Mouse (Mus musculus): ENCODE results near the gene Ugcg. TPM values are rescaled to one million over a fixed set of nuclear protein-coding genes. Genes with fewer than 3 reads are reported as not detected.

Ugcg gene
- polyA plus RNA-seq, 1 experiment = 9.8 TPM

DNA sequence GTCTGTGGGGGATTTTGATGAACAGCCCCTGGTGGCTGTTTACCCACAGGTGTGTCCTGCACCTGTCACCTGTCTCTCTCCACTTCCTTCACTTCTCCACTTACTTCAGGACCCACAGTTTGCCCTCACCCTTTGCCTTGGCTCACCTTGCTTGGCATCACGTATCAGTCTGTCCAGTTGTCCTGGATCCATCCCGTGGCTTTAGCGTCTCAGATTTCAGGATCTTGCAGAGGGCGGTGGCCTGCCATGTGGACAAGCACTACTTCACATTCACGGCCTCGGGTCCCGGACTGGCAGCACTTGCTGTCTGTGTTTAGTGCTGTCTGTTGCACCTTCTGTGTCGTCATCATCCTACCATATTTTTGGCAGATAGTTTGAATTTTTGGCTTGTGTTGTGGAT, 10.7 kb downstream of the Ugcg start:
- Histone ChIP-seq H3K27ac (ENCODE audit: control insufficient read depth, insufficient read depth, low read depth, low read length) (no peak overlapping the region), H3K36me3 (ENCODE audit: control insufficient read depth, insufficient read depth, low read length) (no peaks in the 10 kb centered on the region; the same call in 1 of the 2 replicates), H3K27me3 (ENCODE audit: control insufficient read depth, insufficient read depth, low read length) (no peaks in the 10 kb centered on the region), H3K4me3 (ENCODE audit: control insufficient read depth, low read depth, low read length) (no peak overlapping the region), H3K4me1 (ENCODE audit: control insufficient read depth, insufficient read depth, low read length) (peaks cover 3% of the 10 kb centered on the region; the same call in 1 of the 2 replicates)
- TF ChIP-seq POLR2A (IDR thresholded peaks at IDR 0.05; ENCODE audit: control insufficient read depth, low read depth, low read length) (no peak), CTCF (IDR thresholded peaks at IDR 0.05; ENCODE audit: control insufficient read depth, insufficient read depth, insufficient replicate concordance, low read depth, low read length) (no peak)

DNA sequence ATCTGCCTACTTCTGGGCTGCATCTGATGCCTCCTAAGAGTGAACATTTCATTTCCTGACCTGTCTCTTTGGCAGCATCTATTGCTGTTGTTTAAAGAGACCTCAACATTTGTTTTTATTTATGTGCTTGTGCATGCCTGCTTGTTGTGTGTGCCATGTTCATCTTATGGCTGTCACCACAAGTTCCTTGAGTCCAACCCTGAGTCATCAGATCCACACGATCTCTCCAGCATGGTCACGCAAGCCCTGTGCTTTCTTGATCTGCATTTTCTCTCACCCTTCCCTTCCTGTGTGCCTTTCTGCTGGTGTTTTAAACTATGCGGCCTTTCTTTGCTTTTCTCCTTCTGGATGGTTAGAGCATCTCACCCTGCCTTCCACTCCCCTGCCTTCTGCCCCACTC, 11.6 kb downstream of the Ugcg start:
- H3K4me3 ChIP-seq (ENCODE audit: control insufficient read depth, low read depth, low read length) = no peak overlapping the region
- TF ChIP-seq POLR2A (IDR thresholded peaks at IDR 0.05; ENCODE audit: control insufficient read depth, low read depth, low read length) (no peak), CTCF (IDR thresholded peaks at IDR 0.05; ENCODE audit: control insufficient read depth, insufficient read depth, insufficient replicate concordance, low read depth, low read length) (no peak)
- peaks cover 3% of the 10 kb centered on the region; the same call in 1 of the 2 replicates for H3K4me1 ChIP-seq (ENCODE audit: control insufficient read depth, insufficient read depth, low read length)
- no peaks in the 10 kb centered on the region; the same call in 1 of the 2 replicates for H3K36me3 ChIP-seq (ENCODE audit: control insufficient read depth, insufficient read depth, low read length)
- H3K27ac ChIP-seq (ENCODE audit: control insufficient read depth, insufficient read depth, low read depth, low read length) = no peak overlapping the region
- H3K27me3 ChIP-seq (ENCODE audit: control insufficient read depth, insufficient read depth, low read length) = no peaks in the 10 kb centered on the region

DNA sequence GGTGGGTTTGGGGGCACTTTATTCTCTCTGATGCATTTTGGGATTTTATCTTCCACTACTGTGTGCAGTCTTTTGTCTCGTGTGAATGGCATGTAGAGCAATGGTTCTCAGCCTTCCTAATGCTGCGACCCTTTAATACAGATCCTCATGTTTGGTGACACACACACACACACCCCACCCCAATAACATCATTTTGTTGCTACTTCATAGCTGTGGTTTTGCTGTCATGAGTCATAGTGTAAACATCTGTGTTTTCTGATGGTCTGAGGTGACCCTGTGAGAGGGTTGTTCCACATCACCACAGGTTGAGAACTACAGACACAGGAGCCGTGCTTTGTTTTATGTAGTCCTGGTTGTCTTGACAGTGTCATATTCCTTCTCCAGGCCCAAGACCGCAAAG, 15.6 kb downstream of the Ugcg start:
- H3K27me3 ChIP-seq (ENCODE audit: control insufficient read depth, insufficient read depth, low read length) = no peaks in the 10 kb centered on the region
- no peak overlapping the region for H3K4me3 ChIP-seq (ENCODE audit: control insufficient read depth, low read depth, low read length)
- H3K4me1 ChIP-seq (ENCODE audit: control insufficient read depth, insufficient read depth, low read length) = no peaks in the 10 kb centered on the region
- no peak overlapping the region for H3K27ac ChIP-seq (ENCODE audit: control insufficient read depth, insufficient read depth, low read depth, low read length)
- H3K36me3 ChIP-seq (ENCODE audit: control insufficient read depth, insufficient read depth, low read length) = no peaks in the 10 kb centered on the region; the same call in 1 of the 2 replicates
- TF ChIP-seq POLR2A (IDR thresholded peaks at IDR 0.05; ENCODE audit: control insufficient read depth, low read depth, low read length) = no peak
- no peak for TF ChIP-seq CTCF (IDR thresholded peaks at IDR 0.05; ENCODE audit: control insufficient read depth, insufficient read depth, insufficient replicate concordance, low read depth, low read length)

DNA sequence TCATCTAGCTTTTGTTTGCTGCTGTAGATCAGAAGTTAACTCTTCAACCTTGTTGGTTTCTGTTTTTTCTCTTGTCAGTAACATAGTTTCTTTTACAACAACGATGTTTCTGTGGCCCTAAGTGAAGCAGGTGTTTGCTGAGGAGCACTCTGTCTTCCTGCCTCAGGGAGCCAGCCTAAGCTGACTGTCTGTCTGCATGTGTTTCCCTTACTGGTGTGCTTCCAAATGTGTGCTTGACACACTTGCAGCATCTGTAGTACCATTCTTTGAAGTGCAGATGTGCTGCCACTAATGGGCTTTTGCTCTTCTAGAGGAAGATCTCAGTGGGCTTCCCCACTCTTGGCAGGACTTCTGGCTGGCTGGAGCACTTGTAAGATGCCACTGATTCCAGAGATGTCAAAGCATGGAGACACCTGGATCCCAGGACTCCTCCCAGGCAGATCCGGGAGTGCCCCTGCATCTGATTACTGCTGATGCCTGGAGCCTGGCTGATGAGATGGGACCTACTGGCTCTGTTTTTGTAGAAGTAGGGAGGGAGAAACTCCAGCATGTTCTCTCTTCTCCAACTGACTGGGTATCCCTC, 16.8 kb downstream of the Ugcg start:
- no peaks in the 10 kb centered on the region for H3K4me1 ChIP-seq (ENCODE audit: control insufficient read depth, insufficient read depth, low read length)
- H3K36me3 ChIP-seq (ENCODE audit: control insufficient read depth, insufficient read depth, low read length) = no peaks in the 10 kb centered on the region
- no peak for TF ChIP-seq POLR2A (IDR thresholded peaks at IDR 0.05; ENCODE audit: control insufficient read depth, low read depth, low read length)
- TF ChIP-seq CTCF (IDR thresholded peaks at IDR 0.05; ENCODE audit: control insufficient read depth, insufficient read depth, insufficient replicate concordance, low read depth, low read length) = no peak
- H3K27me3 ChIP-seq (ENCODE audit: control insufficient read depth, insufficient read depth, low read length) = no peaks in the 10 kb centered on the region
- no peak overlapping the region for H3K4me3 ChIP-seq (ENCODE audit: control insufficient read depth, low read depth, low read length)
- no peak overlapping the region for H3K27ac ChIP-seq (ENCODE audit: control insufficient read depth, insufficient read depth, low read depth, low read length)

DNA sequence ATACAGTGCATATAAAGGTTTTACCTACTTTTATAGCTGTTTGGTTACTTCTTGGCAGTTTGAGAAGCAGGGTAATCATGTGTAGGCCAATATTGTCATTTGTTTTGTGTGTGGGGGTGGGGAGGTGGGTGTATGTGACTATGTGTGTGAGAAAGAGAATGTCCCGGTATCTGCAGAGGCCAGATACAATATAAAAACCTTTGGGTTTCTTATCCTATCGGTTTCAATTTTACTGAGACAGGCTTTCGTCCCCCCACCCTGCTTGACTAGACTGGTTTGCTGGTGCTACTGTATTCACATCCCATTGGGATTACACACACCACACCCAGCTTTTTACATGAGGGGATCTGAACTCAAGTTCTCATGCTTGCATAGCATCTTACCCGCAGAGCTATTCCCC, 17.5 kb downstream of the Ugcg start:
- no peak overlapping the region for H3K27ac ChIP-seq (ENCODE audit: control insufficient read depth, insufficient read depth, low read depth, low read length)
- no peak for TF ChIP-seq CTCF (IDR thresholded peaks at IDR 0.05; ENCODE audit: control insufficient read depth, insufficient read depth, insufficient replicate concordance, low read depth, low read length)
- TF ChIP-seq POLR2A (IDR thresholded peaks at IDR 0.05; ENCODE audit: control insufficient read depth, low read depth, low read length) = no peak
- no peaks in the 10 kb centered on the region for H3K4me1 ChIP-seq (ENCODE audit: control insufficient read depth, insufficient read depth, low read length)
- no peaks in the 10 kb centered on the region for H3K36me3 ChIP-seq (ENCODE audit: control insufficient read depth, insufficient read depth, low read length)
- no peak overlapping the region for H3K4me3 ChIP-seq (ENCODE audit: control insufficient read depth, low read depth, low read length)
- no peaks in the 10 kb centered on the region for H3K27me3 ChIP-seq (ENCODE audit: control insufficient read depth, insufficient read depth, low read length)

DNA sequence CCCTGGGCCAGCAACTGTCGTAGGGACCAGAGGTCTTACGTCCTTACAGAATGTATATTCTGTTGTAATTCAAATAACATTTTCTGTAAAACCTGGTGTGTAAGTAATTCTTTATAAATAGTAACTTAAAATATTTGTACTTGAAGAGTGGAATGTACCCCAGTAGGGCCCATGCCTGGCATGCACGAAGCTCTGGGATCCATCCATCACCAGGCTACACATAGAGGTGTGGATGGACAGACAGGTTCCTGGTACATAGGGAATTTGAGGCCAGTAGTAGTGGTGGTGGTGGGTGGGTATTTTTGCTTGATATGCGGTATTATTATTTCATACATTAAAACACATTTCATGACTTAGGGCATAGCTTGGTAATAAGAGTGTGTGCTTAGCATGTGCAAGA, 19.6 kb downstream of the Ugcg start:
- Histone ChIP-seq H3K27ac (ENCODE audit: control insufficient read depth, insufficient read depth, low read depth, low read length) (no peak overlapping the region), H3K4me3 (ENCODE audit: control insufficient read depth, low read depth, low read length) (no peak overlapping the region), H3K4me1 (ENCODE audit: control insufficient read depth, insufficient read depth, low read length) (no peaks in the 10 kb centered on the region), H3K27me3 (ENCODE audit: control insufficient read depth, insufficient read depth, low read length) (no peaks in the 10 kb centered on the region), H3K36me3 (ENCODE audit: control insufficient read depth, insufficient read depth, low read length) (no peaks in the 10 kb centered on the region; the same call in 1 of the 2 replicates)
- TF ChIP-seq CTCF (IDR thresholded peaks at IDR 0.05; ENCODE audit: control insufficient read depth, insufficient read depth, insufficient replicate concordance, low read depth, low read length) = no peak
- no peak for TF ChIP-seq POLR2A (IDR thresholded peaks at IDR 0.05; ENCODE audit: control insufficient read depth, low read depth, low read length)

DNA sequence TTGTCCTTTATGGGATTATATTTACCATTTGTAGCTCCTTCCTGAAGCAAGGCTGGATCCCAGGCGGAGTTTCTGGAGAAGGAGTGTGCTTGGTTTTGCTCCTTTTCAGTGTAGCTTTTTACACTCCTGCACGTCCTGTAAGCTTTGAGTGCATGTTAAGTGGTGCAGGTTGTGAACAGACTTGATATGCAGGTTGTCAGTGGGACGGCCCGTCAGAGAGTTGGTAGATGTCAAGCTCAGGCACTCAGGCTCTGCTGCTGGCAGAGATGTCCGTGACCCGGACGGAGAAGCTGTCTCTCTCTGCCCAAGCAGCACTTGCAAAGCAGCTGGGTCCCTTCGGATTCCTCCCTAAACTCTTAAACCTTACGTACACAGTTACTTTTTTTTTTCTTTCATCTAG, 22.1 kb downstream of the Ugcg start:
- Histone ChIP-seq H3K4me3 (ENCODE audit: control insufficient read depth, low read depth, low read length) (no peak overlapping the region), H3K27ac (ENCODE audit: control insufficient read depth, insufficient read depth, low read depth, low read length) (no peak overlapping the region), H3K36me3 (ENCODE audit: control insufficient read depth, insufficient read depth, low read length) (peaks cover 2% of the 10 kb centered on the region), H3K4me1 (ENCODE audit: control insufficient read depth, insufficient read depth, low read length) (no peaks in the 10 kb centered on the region), H3K27me3 (ENCODE audit: control insufficient read depth, insufficient read depth, low read length) (no peaks in the 10 kb centered on the region)
- TF ChIP-seq CTCF (IDR thresholded peaks at IDR 0.05; ENCODE audit: control insufficient read depth, insufficient read depth, insufficient replicate concordance, low read depth, low read length) = no peak
- TF ChIP-seq POLR2A (IDR thresholded peaks at IDR 0.05; ENCODE audit: control insufficient read depth, low read depth, low read length) = no peak
